Mouse (Mus musculus): Measurements from ENCODE around the gene Olfr982.
A peak's percentile ranks its signal among the peaks of the same experiment; 100 is the strongest.

Gene Olfr982

GRCm38 (mm10) chr9:40073529-40073928 lies at the start of gene Olfr982:
Gene Olfr982, plus strand, starts transcription at chr9:40073829.
- no peak for DNase-seq

- no peak for DNase-seq
Measured at GRCm38 (mm10) chr9:40050138-40050537, 23.5 kb upstream of the Olfr982 start.

- no peak for DNase-seq
Measured at GRCm38 (mm10) chr9:40093495-40093894, 19.9 kb downstream of the Olfr982 start, which contains the start of gene Olfr983. Gene Olfr983, minus strand, starts transcription at chr9:40093595.

- no peak for DNase-seq
Measured at GRCm38 (mm10) chr9:40094769-40095168, 21.1 kb downstream of the Olfr982 start.

GRCm38 (mm10) chr9:40114106-40114505 lies 40.5 kb downstream of the Olfr982 start, which contains the start of gene Olfr984:
Gene Olfr984, minus strand, starts transcription at chr9:40114206.
- no peak for DNase-seq

- peak; percentile 72 for DNase-seq
Measured at GRCm38 (mm10) chr9:40116645-40117286, 43.1 kb downstream of the Olfr982 start.

GRCm38 (mm10) chr9:40117287-40117659 lies 43.6 kb downstream of the Olfr982 start:
- DNase-seq, result no peak

Measured in lung, postnatal 10 days (tissue).